Mouse (Mus musculus) stomach, postnatal 0 days (tissue): ENCODE measurements around the gene Tmem120b.

Experiments used
- CTCF ChIP-seq: IDR thresholded peaks from 2 replicates; pipeline ENCODE4 v1.5.1; 2016; ENCODE audit warnings: antibody characterized with exemption, low read depth, mild to moderate bottlenecking, moderate library complexity
- EP300 ChIP-seq: optimal IDR thresholded peaks from 2 replicates; pipeline ENCODE3; 2016; ENCODE audit warnings: antibody characterized with exemption

- no peak for TF ChIP-seq EP300
- TF ChIP-seq CTCF = no peak
Measured at GRCm38 (mm10) chr5:123162942-123163341, 94.7 kb downstream of the Tmem120b start.
